Mouse (Mus musculus): ENCODE data around the gene Dynlt1b.
"Not testable (repeated sequence)": the region's sequence is repeated elsewhere in the genome, so short reads cannot be mapped to it uniquely, and the experiment has no call there.

Dynlt1b gene

GRCm38 (mm10) chr17:6422805-6423204 lies 7.1 kb upstream of the Dynlt1b start:
- not testable (repeated sequence) for DNase-seq (ENCODE audit: low read depth, low spot score)

GRCm38 (mm10) chr17:6424294-6424980 lies 5.5 kb upstream of the Dynlt1b start:
- not testable (repeated sequence) for DNase-seq (ENCODE audit: low read depth, low spot score)

- not testable (repeated sequence) for DNase-seq (ENCODE audit: low read depth, low spot score)
Observed at GRCm38 (mm10) chr17:6425325-6425724, 4.6 kb upstream of the Dynlt1b start.

- DNase-seq (ENCODE audit: low read depth, low spot score), result not testable (repeated sequence)
Observed at GRCm38 (mm10) chr17:6426869-6427268, 3.0 kb upstream of the Dynlt1b start.

GRCm38 (mm10) chr17:6428926-6429325 lies 986 bp upstream of the Dynlt1b start:
- DNase-seq (ENCODE audit: low read depth, low spot score), result not testable (repeated sequence)

GRCm38 (mm10) chr17:6430410-6431001 lies 594 bp downstream of the Dynlt1b start:
- DNase-seq (ENCODE audit: low read depth, low spot score), result not testable (repeated sequence)

- DNase-seq (ENCODE audit: low read depth, low spot score), result not testable (repeated sequence)
Observed at GRCm38 (mm10) chr17:6432456-6432855, 2.5 kb downstream of the Dynlt1b start.

- not testable (repeated sequence) for DNase-seq (ENCODE audit: low read depth, low spot score)
Observed at GRCm38 (mm10) chr17:6433691-6434090, 3.8 kb downstream of the Dynlt1b start.

GRCm38 (mm10) chr17:6438080-6438479 lies 8.2 kb downstream of the Dynlt1b start:
- DNase-seq (ENCODE audit: low read depth, low spot score), result not testable (repeated sequence)

- not testable (repeated sequence) for DNase-seq (ENCODE audit: low read depth, low spot score)
Observed at GRCm38 (mm10) chr17:6439913-6440312, 10.0 kb downstream of the Dynlt1b start.

GRCm38 (mm10) chr17:6440493-6441077 lies 10.7 kb downstream of the Dynlt1b start:
- not testable (repeated sequence) for DNase-seq (ENCODE audit: low read depth, low spot score)

GRCm38 (mm10) chr17:6441254-6441653 lies 11.3 kb downstream of the Dynlt1b start:
- not testable (repeated sequence) for DNase-seq (ENCODE audit: low read depth, low spot score)

- not testable (repeated sequence) for DNase-seq (ENCODE audit: low read depth, low spot score)
Observed at GRCm38 (mm10) chr17:6442513-6442912, 12.6 kb downstream of the Dynlt1b start.

- DNase-seq (ENCODE audit: low read depth, low spot score), result not testable (repeated sequence)
Observed at GRCm38 (mm10) chr17:6445794-6446587, 16.1 kb downstream of the Dynlt1b start.

GRCm38 (mm10) chr17:6448293-6448692 lies 18.4 kb downstream of the Dynlt1b start:
- DNase-seq (ENCODE audit: low read depth, low spot score), result not testable (repeated sequence)

- DNase-seq (ENCODE audit: low read depth, low spot score), result not testable (repeated sequence)
Observed at GRCm38 (mm10) chr17:6449166-6449565, 19.3 kb downstream of the Dynlt1b start.

- not testable (repeated sequence) for DNase-seq (ENCODE audit: low read depth, low spot score)
Observed at GRCm38 (mm10) chr17:6451205-6451604, 21.3 kb downstream of the Dynlt1b start.

GRCm38 (mm10) chr17:6452689-6453088 lies 22.8 kb downstream of the Dynlt1b start:
- not testable (repeated sequence) for DNase-seq (ENCODE audit: low read depth, low spot score)

- DNase-seq (ENCODE audit: low read depth, low spot score), result not testable (repeated sequence)
Observed at GRCm38 (mm10) chr17:6454703-6455102, 24.8 kb downstream of the Dynlt1b start.

GRCm38 (mm10) chr17:6455883-6456282 lies 26.0 kb downstream of the Dynlt1b start:
- not testable (repeated sequence) for DNase-seq (ENCODE audit: low read depth, low spot score)

GRCm38 (mm10) chr17:6456614-6457402 lies 26.9 kb downstream of the Dynlt1b start:
- DNase-seq (ENCODE audit: low read depth, low spot score), result not testable (repeated sequence)
